Comparison of ENCODE assay signal across 8 mouse cellular contexts in the genomic region with DNA sequence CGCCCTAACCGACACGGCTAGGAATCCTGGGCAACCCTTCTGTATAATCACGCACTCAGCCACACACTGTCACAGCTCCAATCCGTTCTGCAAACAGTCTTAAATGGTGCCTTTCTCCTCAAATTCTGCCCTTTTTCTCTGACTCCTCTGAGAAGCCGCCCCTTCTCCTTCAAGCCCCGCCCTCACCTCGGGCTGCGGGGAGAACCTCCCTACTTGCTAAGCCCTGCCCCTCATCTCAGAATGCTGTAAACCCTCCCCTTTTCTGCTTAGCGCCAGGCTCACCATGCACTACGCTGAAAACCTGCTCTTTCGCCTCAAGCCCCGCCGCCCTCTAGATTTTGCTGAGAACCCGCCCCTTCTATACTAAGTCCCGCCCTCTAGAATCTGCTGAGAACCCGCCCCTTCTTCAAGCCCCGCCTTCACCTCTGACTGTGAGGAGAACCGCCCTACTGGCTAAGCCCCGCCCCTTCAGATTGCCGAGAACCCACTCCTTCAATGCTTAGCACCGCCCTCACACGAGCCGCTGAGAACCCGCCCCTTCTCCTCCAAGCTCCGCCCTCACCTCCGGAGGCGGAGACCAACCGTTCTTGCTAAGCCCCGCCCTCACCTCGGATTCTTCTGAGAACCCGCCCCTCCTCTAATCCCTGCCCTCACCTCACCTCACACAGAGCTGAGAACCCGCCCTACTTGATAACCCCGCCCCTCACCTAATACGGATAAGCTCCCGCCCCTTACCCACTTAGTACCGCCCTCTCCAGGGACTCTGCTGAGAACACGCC. TPM values are rescaled to one million over a fixed set of nuclear protein-coding genes. Genes with fewer than 3 reads are reported as not detected.
DNase-seq lines count a peak whose midpoint lies in the region; ATAC-seq lines count a peak whose summit lies in the region.

No protein-coding gene starts in this region.

- H3K4me3 ChIP-seq in heart, embryonic 10.5 days: peak overlapping the region; percentile 69
- H3K4me3 ChIP-seq in kidney, embryonic 15.5 days (replicated peaks): peak overlapping the region; percentile 59

- H3K4me2 ChIP-seq in kidney, embryonic 15.5 days: peak overlapping the region; percentile 74

- no peaks in the 10 kb centered on the region for H3K27me3 ChIP-seq in heart, embryonic 10.5 days (ENCODE audit: insufficient read depth, poor library complexity, severe bottlenecking)
- no peaks in the 10 kb centered on the region for H3K27me3 ChIP-seq in kidney, embryonic 15.5 days

- peaks cover 4% of the 10 kb centered on the region; the same call in 1 of the 2 replicates for H3K4me1 ChIP-seq in heart, embryonic 10.5 days
- peaks cover 10% of the 10 kb centered on the region for H3K4me1 ChIP-seq in kidney, embryonic 15.5 days

- ATAC-seq in erythroblast, adult 5-6 weeks (replicated peaks; ENCODE audit: low FRiP score, poor library complexity, severe bottlenecking): peak; percentile 75
- peak; percentile 95 for ATAC-seq in kidney, embryonic 15.5 days (replicated peaks; ENCODE audit: low FRiP score)
- ATAC-seq in monocyte, adult 5-6 weeks (replicated peaks; ENCODE audit: insufficient number of reproducible peaks, low FRiP score, low TSS enrichment, poor library complexity, severe bottlenecking): peak; percentile 86

- H3K36me3 ChIP-seq in heart, embryonic 10.5 days: no peaks in the 10 kb centered on the region
- no peaks in the 10 kb centered on the region for H3K36me3 ChIP-seq in kidney, embryonic 15.5 days

- no peaks in the 10 kb centered on the region for H3K9me3 ChIP-seq in heart, embryonic 10.5 days
- no peaks in the 10 kb centered on the region for H3K9me3 ChIP-seq in kidney, embryonic 15.5 days (replicated peaks)

- DNase-seq in A20 (ENCODE audit: low read depth, low spot score) (peak; percentile 99), liver (peak; percentile 97)
- peak; percentile 100 for DNase-seq in brain, adult 2 months (ENCODE audit: low read depth, low spot score)
- peak; percentile 100 for DNase-seq in heart, embryonic 10.5 days (ENCODE audit: low spot score)
- peak; percentile 96 to 97 for DNase-seq in spleen, postnatal 4 days (ENCODE audit: low spot score in 2 of 2)

- under 1% methylated on average over 38 of the region's 38 CpGs for WGBS in heart, embryonic 10.5 days
- under 1% methylated on average over 37 of the region's 38 CpGs for WGBS in kidney, embryonic 15.5 days

- peak overlapping the region; percentile 85 for H3K27ac ChIP-seq in heart, embryonic 10.5 days
- peak overlapping the region; percentile 91 for H3K27ac ChIP-seq in kidney, embryonic 15.5 days

- peak overlapping the region; percentile 49 for H3K9ac ChIP-seq in kidney, embryonic 15.5 days

RNA-seq across cellular contexts. Expression of a gene that starts 0.6 kb away (rescaled TPM):
- not detected in 2 replicates for total RNA-seq in erythroblast, adult 5-6 weeks (2015; ENCODE audit: low replicate concordance)
- total RNA-seq in erythroblast, adult 5-6 weeks (2017; ENCODE audit: low replicate concordance): 0.43 and 2.1 TPM in 2 replicates
- polyA plus RNA-seq in heart, embryonic 10.5 days (2016; fragmentation: Nextera tagmentation; extraction: Ambion mirVana): 0.83 and 1.3 TPM in 2 replicates
- 1.7 and 2.5 TPM in 2 replicates for polyA plus RNA-seq in kidney, embryonic 15.5 days (2015; fragmentation: Nextera tagmentation; extraction: Ambion mirVana)
- 1.6 to 5.6 TPM (median 2.9 TPM) in 3 replicates for total RNA-seq in monocyte, adult 5-6 weeks (2017)

RNA-seq across cellular contexts. Expression of a gene that starts 18.9 kb away (rescaled TPM):
- total RNA-seq in erythroblast, adult 5-6 weeks (2015; ENCODE audit: low replicate concordance): not detected in 2 replicates
- total RNA-seq in erythroblast, adult 5-6 weeks (2017; ENCODE audit: low replicate concordance): not detected in 2 replicates
- 1.8 and 2.4 TPM in 2 replicates for polyA plus RNA-seq in heart, embryonic 10.5 days (2016; fragmentation: Nextera tagmentation; extraction: Ambion mirVana)
- 2.3 and 2.4 TPM in 2 replicates for polyA plus RNA-seq in kidney, embryonic 15.5 days (2015; fragmentation: Nextera tagmentation; extraction: Ambion mirVana)
- 0.19 TPM in 1 of 3 replicates, not detected in the others for total RNA-seq in monocyte, adult 5-6 weeks (2017)

RNA-seq across cellular contexts. Expression of a gene that starts 20.6 kb away (rescaled TPM):
- not detected in 2 replicates for total RNA-seq in erythroblast, adult 5-6 weeks (2015; ENCODE audit: low replicate concordance)
- 9.6 TPM in 1 of 2 replicates, not detected in the other for total RNA-seq in erythroblast, adult 5-6 weeks (2017; ENCODE audit: low replicate concordance)
- polyA plus RNA-seq in heart, embryonic 10.5 days (2016; fragmentation: Nextera tagmentation; extraction: Ambion mirVana): 8.6 and 9.5 TPM in 2 replicates
- polyA plus RNA-seq in kidney, embryonic 15.5 days (2015; fragmentation: Nextera tagmentation; extraction: Ambion mirVana): 7.8 and 8.3 TPM in 2 replicates
- total RNA-seq in monocyte, adult 5-6 weeks (2017): 1.6 to 3.7 TPM (median 2.9 TPM) in 3 replicates

RNA-seq across cellular contexts. Expression of a gene that starts 31.4 kb away (rescaled TPM):
- not detected in 2 replicates for total RNA-seq in erythroblast, adult 5-6 weeks (2015; ENCODE audit: low replicate concordance)
- total RNA-seq in erythroblast, adult 5-6 weeks (2017; ENCODE audit: low replicate concordance): not detected in 2 replicates
- 4.9 and 5.3 TPM in 2 replicates for polyA plus RNA-seq in heart, embryonic 10.5 days (2016; fragmentation: Nextera tagmentation; extraction: Ambion mirVana)
- polyA plus RNA-seq in kidney, embryonic 15.5 days (2015; fragmentation: Nextera tagmentation; extraction: Ambion mirVana): 5.1 and 6.2 TPM in 2 replicates
- total RNA-seq in monocyte, adult 5-6 weeks (2017): 1.3 to 1.9 TPM in 2 of 3 replicates, not detected in the other

RNA-seq across cellular contexts. Expression of a gene that starts 36.1 kb away (rescaled TPM):
- not detected in 2 replicates for total RNA-seq in erythroblast, adult 5-6 weeks (2015; ENCODE audit: low replicate concordance)
- total RNA-seq in erythroblast, adult 5-6 weeks (2017; ENCODE audit: low replicate concordance): not detected in 2 replicates
- polyA plus RNA-seq in heart, embryonic 10.5 days (2016; fragmentation: Nextera tagmentation; extraction: Ambion mirVana): 0.18 and 0.21 TPM in 2 replicates
- 0.04 and 0.17 TPM in 2 replicates for polyA plus RNA-seq in kidney, embryonic 15.5 days (2015; fragmentation: Nextera tagmentation; extraction: Ambion mirVana)
- not detected in 3 replicates for total RNA-seq in monocyte, adult 5-6 weeks (2017)

Comparison
In these comparisons a context has a peak if more than half of its experiments do, and no peak if none do; other contexts are left out.
1. Peak in every context shown above with its lines: DNase-seq, ATAC-seq, H3K4me3 ChIP-seq and H3K27ac ChIP-seq.